Mouse (Mus musculus): ENCODE measurements around the gene Wdr81. TPM values are rescaled to one million over a fixed set of nuclear protein-coding genes. Genes with fewer than 3 reads are reported as not detected.

The Wdr81 gene
- polyA plus RNA-seq, 1 experiment from 2014 or later = 6.6 TPM

DNA sequence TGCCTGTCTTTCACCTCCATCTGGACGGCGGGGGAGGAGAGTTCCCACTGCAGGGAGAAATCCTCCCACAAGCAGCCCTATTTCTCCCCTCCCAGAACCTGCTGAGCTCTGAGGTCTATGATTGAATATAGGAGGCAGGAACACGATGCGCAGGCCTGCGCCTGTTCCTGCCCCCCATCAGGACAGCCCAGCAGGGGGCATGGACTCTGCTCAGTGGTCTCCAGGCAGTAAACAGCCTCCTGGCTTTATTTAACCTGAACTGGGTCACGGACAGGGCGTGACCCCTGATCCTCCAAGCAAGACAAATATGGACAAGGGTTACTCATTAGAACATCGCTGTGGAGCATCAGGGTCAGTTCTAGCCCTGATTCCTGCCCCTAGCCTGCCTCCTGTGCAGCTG lies 10.8 kb downstream of the Wdr81 start:
- peaks cover 36% of the 10 kb centered on the region for H3K36me3 ChIP-seq
- H3K27ac ChIP-seq = no peak overlapping the region

DNA sequence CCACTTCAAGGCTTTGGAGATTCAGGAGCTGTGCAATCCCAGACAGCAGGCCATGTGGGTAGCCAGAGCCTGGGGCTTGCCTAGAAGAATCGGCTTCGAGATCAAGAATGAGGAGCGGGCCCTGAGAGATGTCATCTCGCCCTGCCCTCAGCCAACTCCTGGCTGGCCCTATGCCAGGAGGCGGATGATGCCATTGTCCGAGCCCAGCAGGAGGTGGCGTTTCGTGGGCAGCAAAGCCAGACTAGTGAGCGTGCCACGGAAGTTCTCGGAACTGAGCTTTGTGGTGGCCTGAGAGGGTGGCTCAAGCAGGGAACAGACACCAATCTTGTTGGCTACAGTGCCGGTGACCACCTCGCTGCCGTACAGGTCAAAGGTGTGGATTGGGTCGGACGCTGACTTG lies 12.9 kb downstream of the Wdr81 start:
- H3K9me3 ChIP-seq (replicated peaks) = no peaks in the 10 kb centered on the region
- peaks cover 19% of the 10 kb centered on the region for H3K36me3 ChIP-seq
- H3K4me1 ChIP-seq = peaks cover 12% of the 10 kb centered on the region
- WGBS = 93% methylated on average over 16 of the region's 16 CpGs
- no peaks in the 10 kb centered on the region for H3K27me3 ChIP-seq (ENCODE audit: low read depth, poor library complexity, severe bottlenecking)
- H3K27ac ChIP-seq = no peak overlapping the region
- DNase-seq (ENCODE audit: low spot score) = no peak
- no peak overlapping the region for H3K4me3 ChIP-seq

More for the DNA sequence above, 10.8 kb downstream of the Wdr81 start:
- Histone ChIP-seq H3K4me1 (peaks cover 12% of the 10 kb centered on the region), H3K9me3 (replicated peaks) (no peaks in the 10 kb centered on the region), H3K27me3 (ENCODE audit: low read depth, poor library complexity, severe bottlenecking) (no peaks in the 10 kb centered on the region), H3K4me3 (no peak overlapping the region)
- no peak for DNase-seq (ENCODE audit: low spot score)
- WGBS = 44% methylated on average over 8 of the region's 8 CpGs

DNA sequence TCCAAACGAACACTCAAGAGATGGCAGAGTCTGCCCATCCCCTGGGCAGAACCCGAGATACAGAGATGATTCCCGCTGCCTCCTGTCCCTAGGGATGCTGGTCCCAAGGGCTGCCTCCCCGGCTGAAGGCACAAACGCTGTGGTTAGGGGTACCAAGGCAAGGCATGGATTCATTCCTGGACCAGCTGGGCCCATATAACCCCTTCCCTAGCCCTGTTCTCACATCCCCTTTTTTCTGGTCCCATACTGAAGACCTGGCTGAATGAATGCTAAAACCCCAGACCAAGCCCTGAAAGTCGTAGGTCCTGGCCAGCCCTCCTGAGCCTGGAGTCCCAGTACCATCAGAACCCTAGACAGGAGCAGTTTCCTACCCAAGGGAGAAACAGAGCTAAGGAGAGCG lies 13.5 kb downstream of the Wdr81 start:
- Histone ChIP-seq H3K4me3 (no peak overlapping the region), H3K9me3 (replicated peaks) (no peaks in the 10 kb centered on the region), H3K36me3 (peaks cover 18% of the 10 kb centered on the region), H3K4me1 (peaks cover 12% of the 10 kb centered on the region), H3K27ac (no peak overlapping the region), H3K27me3 (ENCODE audit: low read depth, poor library complexity, severe bottlenecking) (no peaks in the 10 kb centered on the region)
- no peak for DNase-seq (ENCODE audit: low spot score)
- 83% methylated on average over 7 of the region's 7 CpGs for WGBS

DNA sequence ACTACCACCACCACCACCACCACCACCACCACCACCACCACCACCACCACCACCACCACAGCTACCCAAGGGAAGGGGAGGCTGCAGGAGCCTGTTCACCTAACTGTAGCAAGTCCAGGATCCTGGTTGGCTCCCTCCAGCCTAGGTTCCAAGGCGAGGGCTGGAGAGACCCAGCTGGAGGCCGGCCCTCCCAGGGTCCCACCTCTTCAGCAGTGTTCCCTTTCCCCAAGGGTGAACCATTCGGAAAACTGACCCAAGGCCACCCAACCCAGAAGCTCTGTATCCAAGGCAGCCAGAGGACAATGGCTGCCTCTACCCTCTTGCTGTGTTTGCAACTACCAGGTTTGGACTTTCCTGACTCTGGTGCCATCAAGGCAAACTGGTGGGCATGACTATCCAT lies 14.6 kb downstream of the Wdr81 start:
- 97% methylated on average over 3 of the region's 3 CpGs for WGBS
- no peaks in the 10 kb centered on the region for H3K9me3 ChIP-seq (replicated peaks)
- H3K27me3 ChIP-seq (ENCODE audit: low read depth, poor library complexity, severe bottlenecking) = no peaks in the 10 kb centered on the region
- H3K4me1 ChIP-seq = peaks cover 12% of the 10 kb centered on the region
- no peak overlapping the region for H3K4me3 ChIP-seq
- H3K27ac ChIP-seq = no peak overlapping the region
- H3K36me3 ChIP-seq = peaks cover 15% of the 10 kb centered on the region
- no peak for DNase-seq (ENCODE audit: low spot score)

DNA sequence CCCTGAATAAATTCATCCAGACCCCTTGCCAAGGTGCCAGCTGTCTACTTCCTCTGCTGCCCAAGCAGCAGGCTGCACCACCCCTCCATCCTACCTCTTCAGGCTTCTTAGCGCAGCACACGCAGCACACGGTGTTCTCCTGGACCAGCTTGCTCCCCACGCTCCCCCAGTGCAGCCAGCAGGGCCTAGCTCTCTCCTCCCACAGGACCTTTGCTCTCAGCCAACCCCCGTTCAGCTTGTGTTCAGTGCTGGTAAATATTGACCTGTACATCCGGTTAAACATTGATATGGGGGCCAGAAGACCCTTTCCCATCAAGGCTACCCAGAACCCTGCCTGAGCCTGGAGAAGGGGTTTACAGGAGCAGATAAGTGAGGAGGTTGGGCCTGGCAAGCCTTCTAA lies 15.2 kb downstream of the Wdr81 start, which contains the start of gene Serpinf2:
Gene Serpinf2 (minus strand): TSS at position 229 of the 400 bp plus-strand sequence.
- 88% methylated on average over 6 of the region's 6 CpGs for WGBS

DNA sequence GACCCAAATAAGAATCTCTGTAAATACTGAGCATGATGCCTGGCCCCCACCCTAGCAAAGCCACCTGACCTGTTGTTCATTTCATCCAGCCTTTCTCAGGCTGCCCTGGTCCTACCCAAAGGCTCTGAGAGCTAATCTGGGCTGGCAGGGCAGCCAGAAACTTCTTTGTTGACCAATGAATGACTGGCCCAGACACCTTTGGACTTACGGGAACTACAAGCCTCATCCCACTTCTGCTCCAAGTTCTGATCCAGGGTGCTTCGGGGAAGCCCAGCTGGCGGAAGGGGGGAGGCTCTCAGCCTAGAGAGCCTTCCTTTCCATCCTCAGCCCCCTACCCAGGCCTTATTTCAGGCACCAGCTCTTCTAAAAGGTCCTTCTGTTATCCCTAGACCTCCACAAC lies 15.7 kb downstream of the Wdr81 start:
- 96% methylated on average over 3 of the region's 3 CpGs for WGBS
- no peak for DNase-seq (ENCODE audit: low spot score)
- H3K36me3 ChIP-seq = peaks cover 10% of the 10 kb centered on the region
- no peak overlapping the region for H3K4me3 ChIP-seq
- peaks cover 4% of the 10 kb centered on the region for H3K4me1 ChIP-seq
- H3K27ac ChIP-seq = no peak overlapping the region
- no peaks in the 10 kb centered on the region for H3K9me3 ChIP-seq (replicated peaks)
- no peaks in the 10 kb centered on the region for H3K27me3 ChIP-seq (ENCODE audit: low read depth, poor library complexity, severe bottlenecking)

More for the DNA sequence above, 15.2 kb downstream of the Wdr81 start, which contains the start of gene Serpinf2:
- no peaks in the 10 kb centered on the region for H3K9me3 ChIP-seq (replicated peaks)
- H3K27me3 ChIP-seq (ENCODE audit: low read depth, poor library complexity, severe bottlenecking) = no peaks in the 10 kb centered on the region
- H3K36me3 ChIP-seq = peaks cover 11% of the 10 kb centered on the region
- DNase-seq (ENCODE audit: low spot score) = no peak
- no peak within 1 kb of the TSS for H3K27ac ChIP-seq
- H3K4me1 ChIP-seq = peaks cover 8% of the 10 kb centered on the region
- no peak within 1 kb of the TSS for H3K4me3 ChIP-seq

DNA sequence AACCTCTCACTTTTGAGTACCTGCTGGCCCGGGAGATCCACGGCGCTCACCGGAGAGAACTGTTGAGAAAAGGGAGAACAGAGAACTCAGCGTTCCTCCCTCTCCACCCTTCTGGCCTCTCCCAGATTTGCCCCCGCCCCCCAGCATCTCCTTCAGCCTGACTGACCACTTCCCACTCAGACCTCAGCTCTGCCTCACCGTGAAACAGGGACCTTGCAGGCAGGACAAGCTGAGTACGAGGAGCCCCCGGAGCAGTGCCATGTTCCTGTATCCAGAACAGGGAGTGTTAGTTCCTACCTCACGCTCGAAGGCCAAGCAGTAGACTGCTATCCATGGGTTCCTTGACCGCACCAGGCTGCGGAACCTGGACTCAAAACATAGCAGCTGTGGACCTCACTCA lies 16.3 kb downstream of the Wdr81 start:
- Histone ChIP-seq H3K27ac (no peak overlapping the region), H3K4me1 (no peaks in the 10 kb centered on the region), H3K36me3 (peaks cover 10% of the 10 kb centered on the region), H3K4me3 (no peak overlapping the region), H3K9me3 (replicated peaks) (no peaks in the 10 kb centered on the region), H3K27me3 (ENCODE audit: low read depth, poor library complexity, severe bottlenecking) (no peaks in the 10 kb centered on the region)
- DNase-seq (ENCODE audit: low spot score) = no peak
- 84% methylated on average over 13 of the region's 13 CpGs for WGBS

DNA sequence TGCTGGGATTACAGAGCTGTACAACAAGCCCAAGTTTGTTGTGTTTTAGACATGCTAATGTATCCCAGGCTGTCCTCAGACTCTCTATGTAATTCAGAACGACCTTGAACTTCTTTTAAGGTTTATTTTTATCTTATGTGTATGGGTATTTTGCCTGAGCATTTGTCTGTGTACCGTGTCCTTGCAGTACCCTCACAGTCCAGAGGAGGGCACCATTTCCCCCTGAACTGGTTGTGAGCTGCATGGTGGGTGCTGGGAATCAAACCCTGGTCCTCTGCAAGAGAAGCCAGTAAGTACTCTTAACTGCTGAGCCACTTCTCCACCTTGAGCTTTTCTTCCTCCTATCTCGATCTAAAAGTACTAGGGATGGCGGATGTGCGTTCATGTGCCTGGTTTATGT lies 20.4 kb downstream of the Wdr81 start:
- H3K9me3 ChIP-seq (replicated peaks) = no peaks in the 10 kb centered on the region
- H3K27ac ChIP-seq = no peak overlapping the region
- no peaks in the 10 kb centered on the region for H3K36me3 ChIP-seq
- H3K4me3 ChIP-seq = no peak overlapping the region
- 87% methylated on average over 5 of the region's 5 CpGs for WGBS
- no peak for DNase-seq (ENCODE audit: low spot score)
- no peaks in the 10 kb centered on the region for H3K27me3 ChIP-seq (ENCODE audit: low read depth, poor library complexity, severe bottlenecking)
- no peaks in the 10 kb centered on the region for H3K4me1 ChIP-seq

DNA sequence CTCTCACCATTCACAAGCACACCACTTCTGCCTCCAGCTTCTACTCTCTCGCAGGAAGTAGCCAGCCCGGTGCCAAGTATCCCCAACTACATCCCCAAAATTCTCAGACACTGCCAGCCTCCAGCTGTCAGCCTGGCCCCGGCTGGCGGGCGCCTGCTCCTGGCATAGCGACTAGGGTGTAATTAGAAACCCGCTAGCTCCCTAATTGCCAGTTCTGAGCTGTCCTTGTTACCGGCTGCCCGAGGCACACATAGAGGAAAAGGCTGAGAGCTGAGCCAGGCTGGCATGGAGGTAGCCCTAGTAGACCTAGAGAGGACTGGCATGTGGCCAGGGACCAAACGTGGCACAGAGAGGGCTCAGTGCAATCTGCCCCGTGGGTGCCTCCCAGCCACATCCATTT lies 23.2 kb downstream of the Wdr81 start:
- no peaks in the 10 kb centered on the region for H3K4me1 ChIP-seq
- H3K36me3 ChIP-seq = no peaks in the 10 kb centered on the region
- no peak overlapping the region for H3K4me3 ChIP-seq
- no peak overlapping the region for H3K27ac ChIP-seq
- no peaks in the 10 kb centered on the region for H3K27me3 ChIP-seq (ENCODE audit: low read depth, poor library complexity, severe bottlenecking)
- WGBS = 84% methylated on average over 11 of the region's 11 CpGs
- DNase-seq (ENCODE audit: low spot score) = no peak
- H3K9me3 ChIP-seq (replicated peaks) = no peaks in the 10 kb centered on the region

DNA sequence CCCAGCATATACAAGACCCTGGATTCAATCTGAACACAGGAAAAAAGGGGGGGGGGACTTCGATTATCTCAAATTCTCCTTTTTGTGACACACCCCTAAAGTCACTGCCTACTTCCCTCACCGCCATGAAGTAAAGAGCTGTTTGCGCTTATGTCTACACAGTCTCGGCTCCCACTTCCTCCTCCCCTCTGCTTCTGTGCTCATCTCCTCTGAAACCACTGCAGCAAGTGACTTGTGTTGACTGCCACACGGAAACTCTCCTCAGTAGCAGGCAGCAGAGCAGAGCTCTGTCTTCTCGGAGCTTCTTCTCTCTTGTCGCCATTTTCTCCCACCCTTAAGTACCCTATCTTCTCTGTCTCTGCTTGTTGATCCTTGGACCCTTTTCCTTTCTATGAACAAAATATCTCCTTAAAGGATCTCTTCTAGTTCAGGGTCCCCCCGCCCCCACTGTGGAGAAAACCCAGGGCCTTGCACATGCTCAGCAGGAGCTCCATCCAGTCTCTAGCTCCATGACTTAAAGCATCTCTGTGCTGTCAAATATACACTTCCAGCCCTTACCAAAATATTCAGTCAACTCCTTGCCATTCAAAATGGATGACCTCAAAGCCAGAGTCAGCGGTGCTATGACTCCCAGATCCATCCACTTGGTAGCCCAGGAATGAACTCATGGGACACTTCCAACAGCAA lies 25.4 kb downstream of the Wdr81 start:
- Histone ChIP-seq H3K27me3 (ENCODE audit: low read depth, poor library complexity, severe bottlenecking) (no peaks in the 10 kb centered on the region), H3K4me3 (no peak overlapping the region), H3K4me1 (no peaks in the 10 kb centered on the region), H3K27ac (no peak overlapping the region), H3K36me3 (no peaks in the 10 kb centered on the region), H3K9me3 (replicated peaks) (no peaks in the 10 kb centered on the region)
- no peak for DNase-seq (ENCODE audit: low spot score)
- 89% methylated on average over 9 of the region's 9 CpGs for WGBS

DNA sequence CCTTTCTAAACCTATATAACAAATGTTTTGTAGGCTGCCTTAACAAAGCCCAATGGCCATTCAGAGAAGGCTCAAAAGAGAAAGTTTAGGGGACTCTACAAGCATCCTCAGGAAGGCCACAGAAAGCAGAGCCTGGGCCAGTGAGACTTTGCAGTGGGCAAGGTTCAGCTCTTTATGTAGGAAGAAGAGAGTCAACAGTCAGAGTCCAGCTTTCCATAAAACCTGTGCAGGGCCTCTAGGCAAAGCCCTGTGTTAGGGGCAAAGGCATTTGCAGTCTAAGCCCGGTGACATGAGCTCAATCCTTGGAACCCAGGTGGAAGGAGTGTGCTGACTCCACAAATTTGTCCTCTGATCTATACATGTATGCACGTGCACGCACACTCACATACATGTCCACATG lies 30.1 kb downstream of the Wdr81 start:
- Histone ChIP-seq H3K36me3 (peaks cover 6% of the 10 kb centered on the region), H3K4me3 (no peak overlapping the region), H3K4me1 (peaks cover 32% of the 10 kb centered on the region), H3K9me3 (replicated peaks) (no peaks in the 10 kb centered on the region), H3K27me3 (ENCODE audit: low read depth, poor library complexity, severe bottlenecking) (no peaks in the 10 kb centered on the region), H3K27ac (no peak overlapping the region)
- no peak for DNase-seq (ENCODE audit: low spot score)
- 96% methylated on average over 3 of the region's 3 CpGs for WGBS

DNA sequence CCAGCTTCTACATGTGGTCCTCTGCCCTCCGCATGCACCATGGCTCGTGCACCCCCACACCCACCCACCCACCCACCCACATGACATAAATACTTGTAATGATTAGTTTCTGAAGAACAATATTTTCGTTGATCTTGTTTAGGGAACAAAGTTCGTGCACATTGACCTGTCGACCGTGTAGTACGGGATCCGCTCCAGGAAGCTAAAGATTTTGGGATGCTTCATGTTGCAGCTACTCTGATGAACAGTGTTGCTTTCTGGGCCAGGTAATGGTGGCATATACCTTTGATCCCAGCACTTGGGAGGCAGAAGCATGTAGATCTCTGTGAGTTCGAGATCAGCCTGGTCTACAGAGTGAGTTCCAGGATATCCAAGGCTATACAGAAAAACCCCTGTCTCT lies 30.5 kb downstream of the Wdr81 start:
- WGBS = 93% methylated on average over 9 of the region's 9 CpGs
- H3K36me3 ChIP-seq = peaks cover 6% of the 10 kb centered on the region

DNA sequence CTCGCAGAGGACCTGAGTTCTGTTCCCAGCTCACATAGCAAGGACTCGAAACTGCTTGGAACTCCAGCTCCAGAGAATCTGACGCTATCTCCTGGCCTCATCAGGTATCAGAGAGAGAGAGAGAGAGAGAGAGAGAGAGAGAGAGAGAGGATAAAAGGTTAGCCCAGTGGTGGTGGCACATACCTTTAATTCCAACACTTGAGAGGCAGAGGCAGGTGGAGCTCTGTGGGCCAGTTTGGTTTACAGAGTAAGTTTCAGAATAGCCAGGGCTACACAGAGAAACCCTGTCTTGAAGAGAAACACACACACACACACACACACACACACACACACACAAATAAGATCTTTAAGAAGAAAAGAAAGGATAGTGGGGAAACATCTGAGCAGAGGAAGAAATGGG lies 31.4 kb downstream of the Wdr81 start:
- Histone ChIP-seq H3K27ac (peak overlapping the region; percentile 88), H3K4me3 (no peak overlapping the region), H3K9me3 (replicated peaks) (no peaks in the 10 kb centered on the region), H3K27me3 (ENCODE audit: low read depth, poor library complexity, severe bottlenecking) (no peaks in the 10 kb centered on the region), H3K4me1 (peaks cover 32% of the 10 kb centered on the region), H3K36me3 (peaks cover 9% of the 10 kb centered on the region)
- no peak for DNase-seq (ENCODE audit: low spot score)
- 85% methylated on average over 3 of the region's 3 CpGs for WGBS

More for the DNA sequence above, 30.5 kb downstream of the Wdr81 start:
- Histone ChIP-seq H3K27me3 (ENCODE audit: low read depth, poor library complexity, severe bottlenecking) (no peaks in the 10 kb centered on the region), H3K4me1 (peaks cover 32% of the 10 kb centered on the region), H3K9me3 (replicated peaks) (no peaks in the 10 kb centered on the region), H3K4me3 (no peak overlapping the region), H3K27ac (no peak overlapping the region)
- no peak for DNase-seq (ENCODE audit: low spot score)

All from limb, embryonic 10.5 days (tissue).